Mouse (Mus musculus): Measurements from ENCODE around the gene Gm20388. TPM values are rescaled to one million over a fixed set of nuclear protein-coding genes. Genes with fewer than 3 reads are reported as not detected.
A peak's percentile ranks its signal among the peaks of the same experiment; 100 is the strongest.

Gene Gm20388
- polyA plus RNA-seq, 1 experiment from 2014 or later = not detected

GRCm38 (mm10) chr8:122338852-122339251 is 2428.2 kb downstream of the Gm20388 start:
- no peaks in the 10 kb centered on the region for H3K9me3 ChIP-seq (ENCODE audit: control insufficient read depth, low read length)
- DNase-seq (ENCODE audit: low spot score) (no peak), ATAC-seq (ENCODE audit: low FRiP score) (no peak)
- peaks cover 25% of the 10 kb centered on the region for H3K4me1 ChIP-seq (replicated peaks; ENCODE audit: control insufficient read depth, insufficient read depth, low read length)
- H3K27me3 ChIP-seq (ENCODE audit: control insufficient read depth, insufficient read depth, low read length) = peaks cover 59% of the 10 kb centered on the region
- no peak overlapping the region for H3K9ac ChIP-seq
- WGBS = 51% methylated on average over 6 of the region's 6 CpGs
- H3K36me3 ChIP-seq (replicated peaks; ENCODE audit: control insufficient read depth, insufficient read depth) = no peaks in the 10 kb centered on the region
- H3K4me3 ChIP-seq (replicated peaks; ENCODE audit: low read length) = no peak overlapping the region
- no peak overlapping the region for H3K4me2 ChIP-seq (replicated peaks)
- H3K27ac ChIP-seq = no peak overlapping the region

DNA sequence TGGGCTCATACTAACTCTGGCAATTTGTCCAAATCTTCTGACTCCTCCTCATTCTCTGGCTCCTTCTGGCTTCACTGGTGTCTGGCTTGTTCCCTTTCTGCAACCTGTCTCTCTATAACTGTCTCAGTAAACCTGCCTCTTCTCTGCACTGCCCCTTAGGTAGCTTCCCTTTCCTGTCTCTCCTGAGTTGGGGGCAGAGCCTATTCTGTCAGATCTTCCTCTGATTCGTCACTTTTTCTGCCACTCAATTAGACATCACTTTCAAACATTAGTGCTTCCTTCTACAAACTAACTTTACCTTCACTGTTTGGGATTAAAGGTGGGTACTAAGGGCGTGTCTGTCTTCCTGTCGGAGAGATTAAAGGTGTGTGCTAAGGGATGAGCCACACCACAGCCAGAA is 2430.1 kb downstream of the Gm20388 start:
- peaks cover 43% of the 10 kb centered on the region for H3K27me3 ChIP-seq (ENCODE audit: control insufficient read depth, insufficient read depth, low read length)
- H3K9ac ChIP-seq = no peak overlapping the region
- H3K27ac ChIP-seq = no peak overlapping the region
- H3K4me2 ChIP-seq (replicated peaks) = no peak overlapping the region
- no peak for ATAC-seq (ENCODE audit: low FRiP score)
- H3K4me1 ChIP-seq (replicated peaks; ENCODE audit: control insufficient read depth, insufficient read depth, low read length) = peaks cover 26% of the 10 kb centered on the region
- H3K9me3 ChIP-seq (ENCODE audit: control insufficient read depth, low read length) = no peaks in the 10 kb centered on the region
- no peak overlapping the region for H3K4me3 ChIP-seq (replicated peaks; ENCODE audit: low read length)
- no peaks in the 10 kb centered on the region for H3K36me3 ChIP-seq (replicated peaks; ENCODE audit: control insufficient read depth, insufficient read depth)
- no peak for DNase-seq (ENCODE audit: low spot score)
- whole genome bisulfite sequencing = 82% methylated on average over 3 of the region's 3 CpGs

- Histone ChIP-seq H3K9ac (no peak overlapping the region), H3K4me3 (replicated peaks; ENCODE audit: low read length) (no peak overlapping the region), H3K9me3 (ENCODE audit: control insufficient read depth, low read length) (no peaks in the 10 kb centered on the region), H3K4me2 (replicated peaks) (no peak overlapping the region), H3K4me1 (replicated peaks; ENCODE audit: control insufficient read depth, insufficient read depth, low read length) (peaks cover 20% of the 10 kb centered on the region), H3K27ac (no peak overlapping the region), H3K27me3 (ENCODE audit: control insufficient read depth, insufficient read depth, low read length) (peaks cover 36% of the 10 kb centered on the region), H3K36me3 (replicated peaks; ENCODE audit: control insufficient read depth, insufficient read depth) (no peaks in the 10 kb centered on the region)
- DNase-seq (ENCODE audit: low spot score) (no peak), ATAC-seq (ENCODE audit: low FRiP score) (no peak)
- WGBS = 79% methylated on average over 6 of the region's 6 CpGs
These were observed 2431.1 kb downstream of the Gm20388 start for GRCm38 (mm10) chr8:122341790-122342189.

- peaks cover 20% of the 10 kb centered on the region for H3K4me1 ChIP-seq (replicated peaks; ENCODE audit: control insufficient read depth, insufficient read depth, low read length)
- H3K4me2 ChIP-seq (replicated peaks) = no peak overlapping the region; the same call in 1 of the 2 replicates
- DNase-seq (ENCODE audit: low spot score) (no peak), ATAC-seq (ENCODE audit: low FRiP score) (no peak)
- no peak overlapping the region for H3K4me3 ChIP-seq (replicated peaks; ENCODE audit: low read length)
- H3K9ac ChIP-seq = peak overlapping the region; percentile 37; the same call in 1 of the 2 replicates
- no peaks in the 10 kb centered on the region for H3K9me3 ChIP-seq (ENCODE audit: control insufficient read depth, low read length)
- H3K27ac ChIP-seq = no peak overlapping the region
- H3K36me3 ChIP-seq (replicated peaks; ENCODE audit: control insufficient read depth, insufficient read depth) = no peaks in the 10 kb centered on the region
- WGBS = 55% methylated on average over 5 of the region's 5 CpGs
- peaks cover 30% of the 10 kb centered on the region for H3K27me3 ChIP-seq (ENCODE audit: control insufficient read depth, insufficient read depth, low read length)
These were observed 2431.7 kb downstream of the Gm20388 start for GRCm38 (mm10) chr8:122342362-122342761.

- 6% methylated on average over 9 of the region's 9 CpGs for WGBS
- Histone ChIP-seq H3K27ac (no peak overlapping the region), H3K36me3 (replicated peaks; ENCODE audit: control insufficient read depth, insufficient read depth) (no peaks in the 10 kb centered on the region), H3K4me2 (replicated peaks) (peak overlapping the region; percentile 34), H3K9ac (peak overlapping the region; percentile 37; the same call in 1 of the 2 replicates), H3K27me3 (ENCODE audit: control insufficient read depth, insufficient read depth, low read length) (peaks cover 26% of the 10 kb centered on the region), H3K9me3 (ENCODE audit: control insufficient read depth, low read length) (no peaks in the 10 kb centered on the region), H3K4me3 (replicated peaks; ENCODE audit: low read length) (no peak overlapping the region), H3K4me1 (replicated peaks; ENCODE audit: control insufficient read depth, insufficient read depth, low read length) (peaks cover 20% of the 10 kb centered on the region)
- ATAC-seq (ENCODE audit: low FRiP score) = no peak
- no peak for DNase-seq (ENCODE audit: low spot score)
These were observed 2432.2 kb downstream of the Gm20388 start for GRCm38 (mm10) chr8:122342806-122343209.

- Histone ChIP-seq H3K4me3 (replicated peaks; ENCODE audit: low read length) (0 out of 2 replicates have a peak overlapping the region, but pooled peaks have one; percentile 1), H3K36me3 (replicated peaks; ENCODE audit: control insufficient read depth, insufficient read depth) (no peaks in the 10 kb centered on the region), H3K4me2 (replicated peaks) (peak overlapping the region; percentile 34), H3K9ac (peak overlapping the region; percentile 37; the same call in 1 of the 2 replicates), H3K27me3 (ENCODE audit: control insufficient read depth, insufficient read depth, low read length) (peaks cover 21% of the 10 kb centered on the region), H3K4me1 (replicated peaks; ENCODE audit: control insufficient read depth, insufficient read depth, low read length) (peaks cover 20% of the 10 kb centered on the region), H3K27ac (no peak overlapping the region), H3K9me3 (ENCODE audit: control insufficient read depth, low read length) (no peaks in the 10 kb centered on the region)
- DNase-seq (ENCODE audit: low spot score) = no peak
- WGBS = 4% methylated on average over 11 of the region's 11 CpGs
- ATAC-seq (ENCODE audit: low FRiP score) = no peak
These were observed 2432.7 kb downstream of the Gm20388 start for GRCm38 (mm10) chr8:122343341-122343740.

- H3K9me3 ChIP-seq (ENCODE audit: control insufficient read depth, low read length) = no peaks in the 10 kb centered on the region
These were observed 2433.1 kb downstream of the Gm20388 start for GRCm38 (mm10) chr8:122343758-122344157.

DNA sequence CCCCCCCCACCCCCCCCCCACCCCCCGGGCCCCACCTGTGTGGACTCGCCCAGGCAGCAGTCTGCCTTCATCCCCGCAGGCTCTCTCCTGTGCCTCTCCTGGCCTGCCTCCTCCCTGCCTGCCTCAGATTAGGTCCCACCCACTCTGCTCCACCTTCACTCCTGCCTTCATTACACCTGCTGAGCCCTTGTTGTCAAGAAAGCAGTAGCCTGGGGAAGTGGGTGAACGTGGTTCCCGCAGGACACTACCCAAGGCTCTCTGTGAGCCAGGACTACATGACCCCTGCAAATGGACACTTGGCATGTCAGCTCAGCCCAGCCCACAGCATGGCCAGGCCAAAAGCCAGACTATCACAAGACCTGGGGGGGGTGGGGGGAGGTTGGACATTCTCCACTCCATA is 2433.6 kb downstream of the Gm20388 start:
- Histone ChIP-seq H3K27ac (no peak overlapping the region), H3K36me3 (replicated peaks; ENCODE audit: control insufficient read depth, insufficient read depth) (no peaks in the 10 kb centered on the region), H3K27me3 (ENCODE audit: control insufficient read depth, insufficient read depth, low read length) (peaks cover 21% of the 10 kb centered on the region), H3K9me3 (ENCODE audit: control insufficient read depth, low read length) (no peaks in the 10 kb centered on the region), H3K9ac (no peak overlapping the region), H3K4me1 (replicated peaks; ENCODE audit: control insufficient read depth, insufficient read depth, low read length) (peaks cover 20% of the 10 kb centered on the region), H3K4me3 (replicated peaks; ENCODE audit: low read length) (no peak overlapping the region), H3K4me2 (replicated peaks) (no peak overlapping the region; the same call in 1 of the 2 replicates)
- WGBS = 0% methylated on average over 2 of the region's 5 CpGs
- no peak for DNase-seq (ENCODE audit: low spot score)
- ATAC-seq (ENCODE audit: low FRiP score) = no peak

More at GRCm38 (mm10) chr8:122343758-122344157, 2433.1 kb downstream of the Gm20388 start:
- 0 out of 2 replicates have a peak overlapping the region, but pooled peaks have one; percentile 1 for H3K4me3 ChIP-seq (replicated peaks; ENCODE audit: low read length)
- H3K27me3 ChIP-seq (ENCODE audit: control insufficient read depth, insufficient read depth, low read length) = peaks cover 18% of the 10 kb centered on the region
- H3K36me3 ChIP-seq (replicated peaks; ENCODE audit: control insufficient read depth, insufficient read depth) = no peaks in the 10 kb centered on the region
- H3K4me2 ChIP-seq (replicated peaks) = peak overlapping the region; percentile 34
- no peak overlapping the region for H3K27ac ChIP-seq
- 0% methylated on average over 14 of the region's 14 CpGs for WGBS
- no peak for ATAC-seq (ENCODE audit: low FRiP score)
- H3K9ac ChIP-seq = 0 out of 2 replicates have a peak overlapping the region, but pooled peaks have one; percentile 37
- H3K4me1 ChIP-seq (replicated peaks; ENCODE audit: control insufficient read depth, insufficient read depth, low read length) = peaks cover 20% of the 10 kb centered on the region
- no peak for DNase-seq (ENCODE audit: low spot score)

DNA sequence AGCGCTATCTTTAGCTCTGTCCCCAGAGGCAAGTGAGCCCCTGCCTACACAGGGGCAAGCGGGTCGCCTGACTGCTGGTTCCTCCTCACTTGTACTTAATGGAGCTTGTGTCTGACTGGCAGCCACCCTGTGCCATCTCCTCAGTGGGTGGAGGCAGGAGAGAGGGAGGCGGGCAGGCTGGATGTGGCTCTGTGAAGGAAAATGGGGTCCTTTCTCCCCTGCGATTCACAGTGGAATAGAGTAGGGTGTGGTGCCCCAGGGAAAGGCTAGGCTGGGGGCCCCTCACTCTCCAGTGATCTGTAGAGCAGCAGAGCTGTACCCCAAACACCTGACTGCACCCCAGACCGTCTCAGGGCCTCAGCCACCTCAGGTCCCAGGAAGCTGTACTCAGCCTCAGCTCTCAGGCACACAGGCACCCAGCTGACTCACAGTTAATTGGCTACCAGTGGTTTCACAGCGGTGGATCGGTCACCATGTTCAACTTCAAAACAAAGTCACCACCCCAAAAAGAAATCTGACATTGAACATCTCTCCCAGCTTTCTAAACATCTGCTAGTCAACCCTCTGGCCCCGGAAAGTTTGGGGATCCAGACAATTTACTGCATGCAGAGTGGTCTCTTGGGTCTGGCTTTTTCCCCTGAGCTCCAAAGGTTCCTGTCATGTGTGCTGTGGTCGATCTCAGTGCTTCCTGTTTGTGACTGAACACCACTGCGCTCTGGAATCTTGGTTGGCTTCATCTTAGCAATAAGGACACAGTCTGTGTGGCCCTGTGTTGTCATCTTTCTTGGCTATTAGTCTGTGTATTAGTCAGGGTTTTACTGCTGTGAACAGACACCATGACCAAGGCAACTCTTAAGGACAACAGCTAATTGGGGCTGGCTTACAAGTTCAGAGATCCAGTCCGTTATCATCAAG is 2434.8 kb downstream of the Gm20388 start:
- 59% methylated on average over 11 of the region's 12 CpGs for WGBS
- H3K4me2 ChIP-seq (replicated peaks) = no peak overlapping the region
- no peaks in the 10 kb centered on the region for H3K36me3 ChIP-seq (replicated peaks; ENCODE audit: control insufficient read depth, insufficient read depth)
- H3K27me3 ChIP-seq (ENCODE audit: control insufficient read depth, insufficient read depth, low read length) = peaks cover 21% of the 10 kb centered on the region
- DNase-seq (ENCODE audit: low spot score) (no peak), ATAC-seq (ENCODE audit: low FRiP score) (no peak)
- H3K27ac ChIP-seq = no peak overlapping the region
- H3K4me1 ChIP-seq (replicated peaks; ENCODE audit: control insufficient read depth, insufficient read depth, low read length) = peaks cover 24% of the 10 kb centered on the region
- no peaks in the 10 kb centered on the region for H3K9me3 ChIP-seq (ENCODE audit: control insufficient read depth, low read length)
- H3K9ac ChIP-seq = no peak overlapping the region
- H3K4me3 ChIP-seq (replicated peaks; ENCODE audit: low read length) = no peak overlapping the region
